Mouse (Mus musculus) 416B (cell line): ENCODE measurements around the gene Usp27x.

ENCODE experiments used
- DNase-seq: peaks from one replicate; pipeline ENCODE4 v3.0.0; 2011; ENCODE audit warnings: low read depth

Usp27x gene

DNA sequence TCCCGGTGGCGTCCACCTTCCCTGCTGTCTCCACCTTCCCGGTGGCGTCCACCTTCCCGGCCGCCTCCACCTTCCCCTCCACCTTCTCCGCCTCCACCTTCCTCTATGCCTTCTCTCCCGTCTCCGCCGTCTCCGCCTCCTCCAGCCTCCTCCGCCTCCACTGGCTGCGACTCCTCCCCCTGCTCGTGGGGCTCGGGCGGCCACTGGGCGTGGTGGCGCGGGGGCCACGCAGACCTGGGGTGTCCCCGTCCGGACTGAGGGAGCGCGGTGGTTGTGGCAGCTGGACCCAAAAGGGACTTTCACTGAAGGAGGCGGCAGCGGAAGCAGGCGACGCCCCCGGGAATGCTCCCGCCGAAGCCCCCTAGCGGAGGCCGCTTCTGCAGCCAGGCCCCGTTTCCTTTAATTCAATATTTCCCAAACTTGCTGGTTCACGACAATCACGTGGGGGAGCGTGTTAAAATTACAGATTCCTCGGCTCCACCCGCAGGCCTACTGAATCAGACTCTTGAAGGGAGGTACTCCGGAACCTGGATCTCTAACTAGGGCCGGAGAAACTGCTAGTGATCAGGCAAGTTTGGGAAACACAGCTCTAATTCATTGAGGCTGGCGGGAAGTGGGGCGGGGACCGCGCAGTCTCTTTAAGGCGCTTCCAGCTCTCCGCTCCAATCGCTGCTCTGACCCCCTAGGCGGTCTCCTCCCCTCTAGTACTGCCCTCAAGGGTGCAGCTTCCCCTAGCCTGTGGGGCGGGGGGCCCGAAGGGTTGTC is at the start of gene Usp27x:
Usp27x (minus strand) TSS at position 115 of the 765 bp plus-strand sequence.
- peak; percentile 66 for DNase-seq

DNA sequence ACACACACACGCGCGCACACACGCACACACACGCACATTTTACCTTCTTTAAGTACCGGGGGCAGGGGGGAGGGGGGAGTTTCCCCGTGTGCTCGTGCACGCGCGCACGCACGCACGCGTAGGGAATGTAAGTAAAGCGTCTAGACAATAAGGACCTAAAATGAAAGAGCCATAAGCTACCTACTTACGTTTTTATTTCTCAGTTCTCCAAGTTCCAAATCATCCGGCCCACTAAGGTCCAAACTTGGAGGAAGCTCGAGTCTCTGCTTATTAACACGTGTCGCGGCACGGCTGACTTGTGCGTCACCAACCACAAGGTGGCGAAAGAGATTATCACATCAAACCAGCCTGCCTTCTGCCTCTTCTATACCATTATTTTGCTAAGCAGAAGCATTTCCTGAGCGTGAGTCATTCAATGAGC is 47.1 kb upstream of the Usp27x start:
- DNase-seq: peak; percentile 86

DNA sequence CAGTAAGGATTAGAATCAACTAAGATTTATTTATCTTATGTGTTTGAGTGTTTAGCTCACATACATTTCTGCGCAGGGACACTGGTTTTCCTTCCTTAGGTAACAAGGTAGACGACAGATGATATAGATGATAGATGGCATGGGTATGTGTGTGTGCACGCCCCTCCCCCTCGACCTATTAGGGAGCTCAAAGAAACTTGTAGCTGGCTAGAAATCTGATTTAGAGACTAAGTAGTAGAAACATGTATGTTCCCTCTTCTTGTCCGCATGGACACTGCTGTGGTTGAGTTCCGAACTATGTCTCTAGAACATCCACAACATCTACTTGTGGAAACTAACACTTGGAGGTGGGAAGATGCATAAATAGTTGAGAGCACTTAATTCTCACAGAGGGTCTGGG is 46.5 kb upstream of the Usp27x start:
- no peak for DNase-seq

DNA sequence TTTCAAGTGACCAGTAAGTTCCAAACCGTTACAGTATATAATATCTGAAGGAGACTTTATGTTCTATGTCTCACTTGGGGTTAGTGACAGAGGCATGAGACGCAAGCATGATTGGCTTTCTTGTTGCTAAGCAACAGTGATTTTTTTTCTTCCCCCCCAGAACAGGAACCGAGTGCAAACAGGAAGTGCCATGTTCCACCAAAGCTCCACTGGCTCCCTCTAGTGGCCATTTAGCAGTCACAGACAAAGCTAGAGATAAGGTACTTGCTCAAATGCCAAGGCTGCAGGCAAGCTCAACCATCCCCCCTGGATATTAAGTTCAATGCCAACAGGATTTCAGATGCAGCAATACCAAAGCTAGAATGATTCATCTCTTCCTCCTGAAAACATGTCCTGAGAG is 45.4 kb upstream of the Usp27x start:
- DNase-seq: peak; percentile 90

DNA sequence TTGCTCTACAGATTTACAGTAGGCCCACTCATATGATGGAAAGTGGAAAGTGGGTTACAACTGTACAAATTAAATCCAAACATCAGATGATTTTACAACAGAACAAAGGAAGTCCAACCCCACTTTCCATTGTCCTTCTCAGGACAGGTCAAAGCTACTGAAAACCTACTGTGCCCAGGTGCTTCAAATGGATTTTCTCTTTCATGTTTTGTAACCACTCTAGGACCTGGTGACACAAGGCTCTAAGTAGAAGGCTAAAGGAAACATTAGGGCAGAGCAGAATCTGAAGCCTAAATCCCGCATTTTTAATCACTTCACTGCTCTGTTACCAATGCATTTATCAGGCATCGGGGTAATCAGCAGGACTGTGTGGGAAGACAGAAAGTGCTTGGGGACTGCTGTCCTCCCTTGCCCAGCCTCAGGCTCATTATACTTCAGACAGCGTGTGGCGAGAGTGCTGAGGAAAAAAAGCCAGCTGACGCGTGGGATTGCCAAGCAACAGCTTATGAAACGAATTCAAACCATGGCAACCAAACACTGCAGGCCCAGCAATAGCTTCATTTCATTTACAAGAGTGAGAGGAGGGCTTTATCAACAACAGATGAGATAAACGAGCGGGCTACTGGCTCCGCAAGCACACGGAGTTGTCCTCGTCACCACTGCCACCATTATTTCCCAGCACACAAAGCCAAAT is 40.7 kb upstream of the Usp27x start:
- DNase-seq: no peak

DNA sequence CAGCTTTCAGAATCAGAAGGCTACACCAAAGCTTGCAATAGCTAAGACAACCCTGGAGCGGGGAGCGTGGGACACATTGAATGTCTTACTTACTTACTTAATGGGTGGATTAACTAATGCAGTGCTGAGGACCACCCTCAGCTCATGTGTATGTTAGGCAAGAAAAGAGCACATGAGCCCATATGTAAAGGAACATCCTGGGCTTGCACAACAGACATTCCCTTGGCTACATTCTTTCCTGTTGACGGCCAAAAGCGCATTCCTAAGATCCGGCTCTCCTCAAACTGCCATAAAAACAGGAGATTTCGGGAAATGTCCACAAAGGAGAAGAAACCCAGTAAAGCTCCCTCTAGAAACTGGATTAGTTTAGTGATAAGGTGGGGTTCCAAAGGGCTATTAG is 39.7 kb upstream of the Usp27x start:
- DNase-seq: no peak

DNA sequence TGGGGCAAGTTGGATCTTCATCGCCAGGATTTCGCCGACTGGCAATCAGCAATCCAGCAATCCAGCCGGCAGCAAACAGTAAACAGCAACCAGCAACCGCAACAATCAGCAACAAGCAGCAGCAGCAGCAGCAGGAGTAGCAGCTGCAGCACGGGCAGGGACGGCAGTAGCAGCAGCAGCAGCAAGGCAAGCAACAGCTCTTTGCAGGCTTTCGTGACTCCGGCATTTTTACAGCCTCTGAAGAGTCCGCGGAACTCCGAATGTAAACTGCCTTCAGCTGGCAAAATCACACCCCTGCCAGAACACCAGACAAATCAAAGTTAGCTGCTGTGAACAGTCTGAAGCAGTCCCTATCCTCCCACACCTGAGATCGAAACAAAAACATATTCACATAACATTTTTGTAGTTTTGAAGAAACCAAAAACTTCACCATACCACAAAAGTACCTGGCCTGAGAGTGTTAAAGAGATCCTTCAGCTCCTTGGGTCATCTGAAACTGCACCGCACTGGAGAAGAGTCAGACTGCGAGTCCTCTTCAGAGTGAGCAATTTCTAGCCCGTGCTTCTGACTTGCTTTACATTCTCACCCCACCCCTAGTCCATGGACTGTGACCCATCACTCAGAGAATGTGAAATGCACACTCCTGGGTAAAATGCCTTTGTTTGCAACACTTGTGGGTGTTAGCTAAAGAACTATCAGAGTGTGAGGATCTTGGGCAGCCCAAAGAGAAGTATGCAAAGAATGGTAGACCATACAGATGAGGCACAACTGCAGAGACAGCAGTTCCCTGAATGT is 36.8 kb upstream of the Usp27x start:
- DNase-seq: no peak

DNA sequence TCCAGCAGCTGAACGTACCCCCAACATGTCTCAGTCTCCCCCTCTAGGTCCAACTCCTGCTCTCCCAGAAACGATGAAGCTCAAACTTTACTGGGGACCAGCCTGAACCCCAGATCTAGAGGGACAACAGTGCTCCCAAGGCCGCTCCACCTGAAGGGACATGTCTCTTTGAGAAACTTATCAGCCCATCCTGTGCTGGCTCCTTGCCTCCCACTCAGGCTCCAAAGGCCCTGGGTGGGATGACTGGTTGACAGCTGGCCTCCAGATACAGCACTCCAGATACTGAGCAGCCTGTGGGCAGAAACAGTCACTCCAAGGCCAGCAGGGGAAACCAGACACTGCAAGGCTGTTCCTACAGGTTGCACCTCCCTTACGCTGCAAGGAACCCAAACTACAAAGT is 956 bp upstream of the Usp27x start:
- no peak for DNase-seq

DNA sequence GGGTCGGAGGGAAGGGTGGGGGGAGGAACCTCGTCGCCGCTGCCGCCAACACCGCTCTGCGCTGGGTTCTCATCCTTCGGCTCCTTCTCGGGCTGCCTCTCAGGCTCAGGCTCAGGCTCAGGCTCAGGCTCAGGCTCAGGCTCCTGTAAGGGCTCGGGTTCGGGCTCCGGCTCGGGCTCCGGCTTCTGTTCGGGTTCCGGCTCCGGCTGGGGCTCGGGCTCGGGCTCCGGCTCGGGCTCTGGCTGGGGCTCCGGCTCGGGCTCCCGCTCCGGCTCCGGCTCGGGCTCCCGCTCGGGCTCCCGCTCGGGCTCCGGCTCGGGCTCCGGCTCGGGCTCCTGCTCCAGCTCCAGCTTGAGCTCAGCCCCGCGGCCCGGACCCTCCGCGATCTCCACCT is 311 bp downstream of the Usp27x start:
- DNase-seq: no peak

DNA sequence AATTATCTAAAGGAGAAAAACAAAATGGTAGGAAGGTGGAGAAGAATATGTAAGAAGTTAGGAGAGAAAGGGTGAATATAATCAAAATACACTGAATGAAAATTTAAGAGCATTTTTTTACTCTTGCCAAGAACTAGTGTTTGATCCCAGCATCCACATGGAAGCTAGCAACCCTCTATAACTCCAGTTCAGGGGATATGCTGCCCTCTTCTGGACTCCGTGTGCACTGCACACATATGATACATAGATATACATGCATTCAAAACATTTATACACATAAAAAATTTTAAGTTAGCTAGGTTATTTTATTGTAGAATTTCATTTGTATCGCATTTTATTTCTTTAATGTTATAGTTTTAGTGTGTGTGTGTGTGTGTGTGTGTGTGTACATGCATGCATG is 50.2 kb downstream of the Usp27x start:
- peak; percentile 31 for DNase-seq

DNA sequence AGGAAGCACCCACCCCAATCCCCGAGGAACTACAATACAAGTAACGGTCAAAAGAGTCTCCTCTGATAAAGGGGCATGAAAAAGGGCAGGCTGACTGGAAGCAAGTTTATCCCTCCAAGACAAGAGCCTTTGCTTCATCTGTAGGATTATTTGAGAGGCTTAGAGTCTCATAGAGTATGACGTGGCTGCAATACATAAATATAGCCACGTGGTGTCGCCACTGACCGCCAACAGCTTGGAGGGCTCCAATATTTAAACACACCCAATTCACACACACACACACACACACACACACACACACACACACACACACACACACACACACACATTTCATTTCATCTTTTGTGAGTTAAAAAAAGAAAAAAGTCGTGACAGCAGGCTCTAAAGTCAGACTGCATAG is 53.3 kb downstream of the Usp27x start:
- DNase-seq: peak; percentile 61
